Mouse (Mus musculus) neural tube, embryonic 11.5 days (tissue): ENCODE results near the gene Kmo. TPM values are rescaled to one million over a fixed set of nuclear protein-coding genes. Genes with fewer than 3 reads are reported as not detected.

Experiments used
- ATAC-seq: fragments of 200-750 bp; cut with Nextera tagmentation; 2 replicates; pipeline ENCODE4 v1.8.0; 2017; ENCODE audit warnings: moderate number of reproducible peaks, mild to moderate bottlenecking, moderate TSS enrichment, moderate library complexity; ENCODE audit not compliant: insufficient read depth, low FRiP score, low TSS enrichment
- DNase-seq: peaks from one replicate; pipeline ENCODE4 v3.0.0-alpha.2; 2015; ENCODE audit warnings: low spot score
- H3K27ac ChIP-seq: fragments of 300-500 bp; sonication (generic); 2 replicates; pipeline ENCODE4 v1.5.1; 2014; ENCODE audit warnings: low read depth, mild to moderate bottlenecking, low read length
- H3K27me3 ChIP-seq: fragments of 300-500 bp; sonication (generic); 2 replicates; pipeline ENCODE4 v1.6.1; 2014; ENCODE audit warnings: mild to moderate bottlenecking, low read length, mixed read lengths; ENCODE audit not compliant: control insufficient read depth, insufficient read depth
- H3K36me3 ChIP-seq: fragments of 300-500 bp; sonication (generic); 2 replicates; pipeline ENCODE4 v1.6.1; 2014; ENCODE audit warnings: mild to moderate bottlenecking, low read length, moderate library complexity, mixed read lengths; ENCODE audit not compliant: control insufficient read depth, insufficient read depth
- H3K4me1 ChIP-seq: fragments of 300-500 bp; sonication (generic); 2 replicates; pipeline ENCODE4 v1.6.1; 2014; ENCODE audit warnings: low read length, mixed read lengths; ENCODE audit not compliant: control insufficient read depth, insufficient read depth
- H3K4me2 ChIP-seq: fragments of 300-500 bp; sonication (generic); 2 replicates; pipeline ENCODE4 v1.6.1; 2014; ENCODE audit warnings: low read depth, mild to moderate bottlenecking, moderate library complexity
- H3K4me3 ChIP-seq: fragments of 300-500 bp; sonication (generic); 2 replicates; pipeline ENCODE4 v1.5.1; 2014; ENCODE audit warnings: low read depth, low read length
- H3K9ac ChIP-seq: fragments of 300-500 bp; sonication (generic); 2 replicates; pipeline ENCODE4 v1.6.1; 2014; ENCODE audit warnings: mild to moderate bottlenecking, low read length
- H3K9me3 ChIP-seq: fragments of 300-500 bp; sonication (generic); 2 replicates; pipeline ENCODE4 v1.6.1; 2016; ENCODE audit warnings: low read length; ENCODE audit not compliant: control insufficient read depth
- WGBS: fragments of 180-500 bp; shearing (Covaris S2); extraction: QIAGEN DNeasy Blood & Tissue Kit; methylation state at CpG from one replicate; pipeline ENCODE4 v1.1.7; 2014; 5-methylcytosine and 5-hydroxymethylcytosine counted together
- polyA plus RNA-seq: library from polyadenylated mRNA; unstranded; fragments of >200 nt; fragmentation: Nextera tagmentation; extraction: Ambion mirVana; gene quantifications from 2 replicates; pipeline ENCODE4 v1.2.1, GENCODE M21; 2014

Gene Kmo
- polyA plus RNA-seq, 1 experiment from 2014 or later, result 0.09 TPM

DNA sequence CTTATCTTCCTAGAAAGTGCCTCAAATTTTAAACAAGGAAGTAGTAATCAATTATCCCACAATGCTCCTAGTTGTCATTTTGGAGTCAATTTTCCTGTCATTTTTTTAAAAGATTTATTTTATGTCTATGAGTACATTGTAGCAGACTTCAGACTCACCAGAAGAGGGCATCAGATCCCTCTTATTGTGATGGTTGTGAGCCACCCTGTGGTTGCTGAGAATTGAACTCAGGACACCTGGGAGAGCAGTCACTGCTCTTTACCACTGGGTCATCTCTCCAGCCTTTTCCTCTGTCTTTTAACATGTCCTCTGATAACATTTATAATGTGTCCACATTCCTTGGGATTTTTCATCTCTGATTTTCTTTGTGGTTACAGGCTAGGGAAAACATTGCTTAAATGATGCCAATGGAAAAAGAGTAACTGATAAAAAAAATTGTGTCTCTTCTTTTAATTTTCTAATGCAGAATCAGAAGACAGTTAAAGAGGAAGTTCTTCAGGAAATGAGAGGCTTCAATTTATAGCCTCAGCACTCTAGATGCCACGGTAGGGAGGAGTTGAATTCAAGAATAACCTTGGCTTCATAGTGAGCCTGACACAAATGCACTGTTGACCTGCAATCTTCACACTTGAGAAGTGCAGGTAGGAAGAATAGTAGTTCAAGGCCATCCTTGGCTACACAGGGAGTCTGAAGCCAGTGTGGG lies 6.0 kb downstream of the Kmo start:
- H3K4me3 ChIP-seq, result peak overlapping the region; percentile 94
- no peaks in the 10 kb centered on the region for H3K9me3 ChIP-seq
- H3K27me3 ChIP-seq, result no peaks in the 10 kb centered on the region
- peak overlapping the region; percentile 47 for H3K4me2 ChIP-seq
- WGBS, result 92% methylated on average over 1 of the region's 1 CpGs
- no peak overlapping the region for H3K9ac ChIP-seq
- ATAC-seq (peak; percentile 59), DNase-seq (peak; percentile 31)
- no peak overlapping the region for H3K27ac ChIP-seq
- H3K4me1 ChIP-seq, result peaks cover 8% of the 10 kb centered on the region
- no peaks in the 10 kb centered on the region for H3K36me3 ChIP-seq

DNA sequence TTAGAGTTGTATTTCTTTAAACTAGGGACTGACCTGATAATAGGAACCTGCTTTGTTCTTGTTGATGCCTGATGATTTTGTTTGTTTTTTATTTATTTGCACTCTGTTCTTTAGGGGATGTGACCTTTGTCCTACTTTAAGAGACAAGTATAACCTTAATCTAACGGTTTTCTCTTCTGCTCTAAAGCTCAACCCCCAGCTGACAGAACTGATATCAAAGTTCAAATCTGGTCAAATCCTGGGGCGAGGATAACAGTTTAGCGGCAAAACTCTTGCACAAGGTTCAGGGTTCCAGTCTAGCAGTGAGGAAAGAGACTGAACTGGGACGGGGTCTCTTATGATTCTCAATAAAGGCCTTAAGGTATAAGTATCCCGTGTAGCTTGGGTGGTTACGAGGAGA lies 9.1 kb downstream of the Kmo start:
- no peaks in the 10 kb centered on the region for H3K27me3 ChIP-seq
- H3K9ac ChIP-seq, result no peak overlapping the region
- H3K4me2 ChIP-seq, result no peak overlapping the region
- no peak for DNase-seq
- H3K36me3 ChIP-seq, result no peaks in the 10 kb centered on the region
- H3K4me1 ChIP-seq, result peaks cover 5% of the 10 kb centered on the region
- no peaks in the 10 kb centered on the region for H3K9me3 ChIP-seq
- no peak for ATAC-seq
- 87% methylated on average over 6 of the region's 6 CpGs for WGBS
- no peak overlapping the region for H3K27ac ChIP-seq
- H3K4me3 ChIP-seq, result no peak overlapping the region

DNA sequence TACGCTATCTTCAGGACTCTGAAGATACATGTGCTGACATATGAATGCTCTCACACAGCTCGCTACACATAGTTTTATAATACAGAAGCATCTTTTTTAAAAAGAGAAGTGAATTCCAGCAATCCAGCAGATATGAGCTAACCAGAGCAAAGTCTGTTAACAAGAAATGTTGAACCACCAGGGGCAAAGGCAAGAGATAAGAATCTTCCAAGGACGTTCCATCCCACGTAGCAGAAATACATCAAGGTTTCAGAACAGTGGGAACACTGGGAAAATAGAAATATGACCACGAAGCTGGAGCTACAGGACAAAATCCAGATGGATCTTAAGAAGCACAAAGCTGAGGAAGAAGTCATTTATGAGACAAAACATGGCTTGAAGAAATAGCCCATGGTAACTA lies 10.2 kb downstream of the Kmo start:
- DNase-seq (no peak), ATAC-seq (no peak)
- no peak overlapping the region for H3K9ac ChIP-seq
- no peak overlapping the region for H3K4me2 ChIP-seq
- no peak overlapping the region for H3K27ac ChIP-seq
- H3K36me3 ChIP-seq, result no peaks in the 10 kb centered on the region
- no peaks in the 10 kb centered on the region for H3K27me3 ChIP-seq
- WGBS, result 89% methylated on average over 5 of the region's 5 CpGs
- H3K4me3 ChIP-seq, result no peak overlapping the region
- no peaks in the 10 kb centered on the region for H3K9me3 ChIP-seq
- no peaks in the 10 kb centered on the region for H3K4me1 ChIP-seq

DNA sequence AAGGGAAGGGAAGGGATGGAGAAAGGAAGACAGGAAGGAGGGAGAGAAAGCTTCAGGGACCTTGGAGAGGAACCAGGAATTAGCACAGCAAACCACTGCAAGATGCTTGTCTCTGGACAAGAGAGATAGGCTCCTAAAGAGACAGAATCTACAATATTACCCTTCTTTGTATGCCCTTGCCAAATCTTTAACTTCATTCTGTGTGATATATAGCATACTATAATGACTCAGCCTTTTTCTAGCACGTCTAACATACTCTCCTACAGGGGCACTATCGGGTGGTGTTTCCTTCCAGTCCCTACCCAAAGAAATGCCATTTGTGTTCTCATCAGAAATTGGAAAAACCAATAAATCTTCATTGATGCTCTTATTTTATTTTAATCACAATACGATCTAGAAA lies 10.9 kb downstream of the Kmo start:
- Histone ChIP-seq H3K4me1 (no peaks in the 10 kb centered on the region), H3K9ac (no peak overlapping the region), H3K9me3 (no peaks in the 10 kb centered on the region), H3K36me3 (no peaks in the 10 kb centered on the region), H3K27me3 (no peaks in the 10 kb centered on the region), H3K4me3 (no peak overlapping the region), H3K27ac (no peak overlapping the region), H3K4me2 (no peak overlapping the region)
- 93% methylated on average over 3 of the region's 3 CpGs for WGBS
- no peak for DNase-seq
- ATAC-seq, result no peak

DNA sequence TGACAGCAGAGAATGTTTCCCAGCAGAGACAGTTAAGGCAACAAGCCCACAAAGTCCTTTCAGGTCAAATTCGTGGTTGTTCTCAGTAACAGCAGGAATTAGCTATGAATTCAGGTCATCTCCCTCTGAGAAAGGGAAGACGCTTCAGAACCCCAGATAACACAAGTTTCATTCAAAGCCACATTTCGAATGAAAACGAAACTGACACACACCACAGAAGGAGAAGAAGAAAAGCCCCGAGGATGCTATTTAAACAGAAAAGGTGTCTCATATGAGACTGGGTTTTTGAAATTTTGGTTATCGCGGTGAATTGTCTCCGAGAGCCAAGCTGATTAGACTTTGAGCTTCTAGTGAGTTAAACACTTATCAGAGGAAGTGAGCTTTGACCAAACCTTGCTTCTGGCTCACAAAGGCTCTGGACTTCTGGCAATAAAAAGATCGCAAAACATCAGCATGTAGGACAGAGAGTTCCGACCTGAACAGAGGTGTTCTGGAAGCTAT lies 11.6 kb downstream of the Kmo start:
- 81% methylated on average over 10 of the region's 10 CpGs for WGBS
- no peak for ATAC-seq
- Histone ChIP-seq H3K9ac (no peak overlapping the region), H3K4me1 (no peaks in the 10 kb centered on the region), H3K36me3 (no peaks in the 10 kb centered on the region), H3K9me3 (no peaks in the 10 kb centered on the region), H3K27me3 (no peaks in the 10 kb centered on the region), H3K4me2 (no peak overlapping the region), H3K27ac (no peak overlapping the region), H3K4me3 (no peak overlapping the region)
- no peak for DNase-seq

DNA sequence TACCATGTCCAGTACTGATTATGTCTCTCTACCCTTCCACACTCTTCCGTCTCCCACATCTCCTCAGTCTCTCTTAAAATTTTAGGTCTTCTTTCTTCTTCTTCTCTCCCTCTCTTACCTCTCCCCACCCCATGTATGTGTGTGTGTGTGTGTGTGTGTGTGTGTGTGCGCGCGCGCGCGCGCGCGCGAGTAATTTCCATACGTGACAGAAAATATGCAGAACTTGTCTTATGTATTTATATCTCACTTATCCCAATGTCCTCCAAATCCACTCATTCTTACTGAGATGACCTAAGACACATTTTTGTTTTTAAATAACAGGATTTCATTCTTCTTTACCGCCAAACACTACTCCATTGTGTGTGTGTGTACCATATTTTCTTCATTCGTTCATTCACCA lies 12.3 kb downstream of the Kmo start:
- DNase-seq (no peak), ATAC-seq (no peak)
- no peaks in the 10 kb centered on the region for H3K27me3 ChIP-seq
- no peak overlapping the region for H3K27ac ChIP-seq
- H3K4me2 ChIP-seq, result no peak overlapping the region
- H3K4me3 ChIP-seq, result no peak overlapping the region
- H3K9ac ChIP-seq, result no peak overlapping the region
- 97% methylated on average over 14 of the region's 14 CpGs for WGBS
- H3K9me3 ChIP-seq, result no peaks in the 10 kb centered on the region
- H3K4me1 ChIP-seq, result no peaks in the 10 kb centered on the region
- H3K36me3 ChIP-seq, result no peaks in the 10 kb centered on the region

DNA sequence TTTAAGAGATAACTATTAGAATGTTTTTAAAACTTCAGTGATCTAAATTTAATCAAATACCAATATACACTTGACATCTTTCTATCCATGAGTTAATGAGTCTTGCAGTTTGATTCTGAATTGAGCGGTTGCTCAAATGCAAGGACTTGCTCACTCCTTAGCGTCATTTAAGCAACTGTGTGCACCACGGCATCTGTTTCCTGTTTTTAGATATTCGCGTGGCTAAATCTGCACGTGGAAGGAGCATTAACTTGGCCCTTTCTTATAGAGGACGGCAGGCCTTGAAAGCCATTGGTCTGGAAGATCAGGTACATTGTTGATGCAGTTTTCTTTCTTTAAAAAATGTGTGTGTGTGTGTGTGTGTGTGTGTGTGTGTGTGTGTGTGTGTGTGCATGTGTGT lies 17.5 kb downstream of the Kmo start:
- Histone ChIP-seq H3K36me3 (no peaks in the 10 kb centered on the region), H3K4me2 (no peak overlapping the region), H3K4me3 (no peak overlapping the region), H3K9me3 (no peaks in the 10 kb centered on the region), H3K27me3 (no peaks in the 10 kb centered on the region), H3K4me1 (no peaks in the 10 kb centered on the region), H3K9ac (no peak overlapping the region), H3K27ac (no peak overlapping the region)
- 86% methylated on average over 7 of the region's 7 CpGs for WGBS
- no peak for ATAC-seq
- no peak for DNase-seq

DNA sequence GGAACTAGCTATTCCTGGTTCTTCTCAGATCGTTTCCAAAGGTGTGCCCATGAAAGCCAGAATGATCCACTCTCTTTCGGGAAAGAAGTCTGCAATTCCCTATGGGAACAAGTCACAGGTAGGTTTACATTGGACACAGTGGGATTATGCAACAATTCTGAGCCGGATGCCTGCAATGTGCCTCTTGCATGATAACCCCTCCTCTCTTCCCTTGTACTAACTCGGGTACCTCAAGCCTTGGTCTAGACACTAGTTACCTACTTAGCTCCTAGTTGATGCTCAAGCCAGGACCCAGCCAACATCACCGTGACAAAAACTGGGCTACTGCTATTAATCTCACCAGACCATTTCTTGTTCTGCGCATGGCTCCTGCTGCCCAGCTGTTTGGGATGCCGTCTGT lies 18.9 kb downstream of the Kmo start:
- no peaks in the 10 kb centered on the region for H3K36me3 ChIP-seq
- no peaks in the 10 kb centered on the region for H3K9me3 ChIP-seq
- H3K9ac ChIP-seq, result no peak overlapping the region
- DNase-seq (no peak), ATAC-seq (no peak)
- WGBS, result 87% methylated on average over 7 of the region's 7 CpGs
- H3K27ac ChIP-seq, result no peak overlapping the region
- no peak overlapping the region for H3K4me3 ChIP-seq
- no peaks in the 10 kb centered on the region for H3K27me3 ChIP-seq
- H3K4me1 ChIP-seq, result no peaks in the 10 kb centered on the region
- no peak overlapping the region for H3K4me2 ChIP-seq

DNA sequence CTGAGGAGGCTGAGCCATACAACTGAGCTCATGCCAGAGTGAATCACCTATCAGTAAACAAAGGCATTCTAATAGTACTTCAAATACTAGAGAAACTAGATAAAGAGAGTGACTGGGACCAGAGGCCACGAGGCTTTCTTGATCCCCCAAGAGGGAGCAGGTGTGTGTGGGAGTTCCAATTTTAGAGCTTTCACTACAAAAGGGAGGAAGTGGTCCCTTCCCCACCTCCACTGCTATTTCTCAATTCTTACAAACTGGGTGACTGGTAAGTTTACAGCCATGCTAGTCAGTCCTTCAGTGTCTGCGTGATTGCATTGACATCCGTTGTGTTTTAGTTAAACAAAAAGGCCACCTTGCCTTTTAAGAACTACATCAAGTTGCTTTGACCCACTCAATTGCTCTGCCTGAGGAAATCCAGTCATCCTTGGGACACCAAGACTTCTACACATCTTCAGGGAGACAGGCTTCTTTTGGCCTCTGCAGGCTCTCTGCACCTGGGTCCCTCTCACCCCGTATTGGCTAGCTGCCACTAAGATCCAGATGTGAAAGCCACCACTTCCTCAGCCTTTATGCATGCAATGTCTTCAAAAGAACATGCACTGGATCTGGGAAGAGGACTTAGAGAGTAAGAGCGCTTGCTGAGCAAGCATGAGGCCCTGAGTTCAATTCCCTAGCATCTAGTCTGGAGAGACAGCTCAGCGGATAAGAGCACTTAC lies 20.4 kb downstream of the Kmo start:
- no peak overlapping the region for H3K4me3 ChIP-seq
- WGBS, result 87% methylated on average over 6 of the region's 6 CpGs
- no peak for DNase-seq
- H3K4me1 ChIP-seq, result no peaks in the 10 kb centered on the region
- no peaks in the 10 kb centered on the region for H3K27me3 ChIP-seq
- no peak for ATAC-seq
- H3K4me2 ChIP-seq, result no peak overlapping the region
- no peak overlapping the region for H3K9ac ChIP-seq
- no peaks in the 10 kb centered on the region for H3K36me3 ChIP-seq
- no peak overlapping the region for H3K27ac ChIP-seq
- H3K9me3 ChIP-seq, result no peaks in the 10 kb centered on the region
